ENCODE assay signal across 14 mouse cellular contexts in genomic region chr17:90995436-90995835, GRCm38 (mm10).
A peak's percentile ranks its signal among the peaks of the same experiment; 100 is the strongest.
DNase-seq lines count a peak whose midpoint lies in the region; ATAC-seq and TF ChIP-seq lines count a peak whose summit lies in the region.
"Had no signal": no experiment of that assay in that cellular context is flagged by ENCODE, and none has a peak within 500 bp of the region (broad histone marks: within the 10 kb centered on the region; RNA-seq: fewer than 3 reads in every experiment).

No protein-coding gene starts in this region.

- no peaks in the 10 kb centered on the region for H3K4me1 ChIP-seq in lung, postnatal 0 days (ENCODE audit: insufficient read depth, low read depth, low read length)
- H3K4me1 ChIP-seq in lung, adult 2 months (ENCODE audit: control insufficient read depth, insufficient read depth, low read length), result no peaks in the 10 kb centered on the region
- H3K4me1 ChIP-seq: heart, embryonic 13.5 days had no signal

- H3K9me3 ChIP-seq in lung, postnatal 0 days (ENCODE audit: low read length), result no peaks in the 10 kb centered on the region
- H3K9me3 ChIP-seq: heart, embryonic 13.5 days had no signal

- no peak for TF ChIP-seq POLR2A in lung, adult 2 months (IDR thresholded peaks at IDR 0.05; ENCODE audit: borderline replicate concordance, extremely low read depth, low read depth, low read length)

- no peak overlapping the region for H3K9ac ChIP-seq in lung, postnatal 0 days (replicated peaks; ENCODE audit: low read depth)
- H3K9ac ChIP-seq: heart, embryonic 13.5 days had no signal

- peak; percentile 19 to 26 for DNase-seq in cerebellum, postnatal 10 days
- no peak for DNase-seq in cerebellum, adult 9-10 months
- peak; percentile 92 for DNase-seq in 416B (ENCODE audit: low read depth)
- peak; percentile 35 for DNase-seq in embryo, embryonic 10.5 days (ENCODE audit: low spot score)
- no peak for DNase-seq in spleen, adult 12 weeks (ENCODE audit: low spot score)
- no peak for DNase-seq in lung, postnatal 0 days (ENCODE audit: low spot score)
- no peak for DNase-seq in lung, adult 2 months
- DNase-seq: adrenal gland, postnatal 25 days; cerebellum, postnatal 14 days; right cerebral cortex, adult 18-20 months had no signal

- no peak overlapping the region for H3K4me3 ChIP-seq in lung, postnatal 0 days (ENCODE audit: low read depth, low read length)
- no peak overlapping the region for H3K4me3 ChIP-seq in lung, adult 2 months (replicated peaks; ENCODE audit: extremely low read depth, low read depth, low read length)
- H3K4me3 ChIP-seq: erythroblast, embryonic 14.5 days; heart, embryonic 13.5 days had no signal

- no peaks in the 10 kb centered on the region for H3K36me3 ChIP-seq in lung, postnatal 0 days (ENCODE audit: insufficient read depth, low read length)
- H3K36me3 ChIP-seq: heart, embryonic 13.5 days had no signal

- H3K27ac ChIP-seq in lung, postnatal 0 days (ENCODE audit: low read length), result no peak overlapping the region
- H3K27ac ChIP-seq: heart, embryonic 13.5 days had no signal

- no peak for TF ChIP-seq EP300 in lung, postnatal 0 days (IDR thresholded peaks at IDR 0.05)

- H3K4me2 ChIP-seq in lung, postnatal 0 days (replicated peaks; ENCODE audit: low read depth, low read length), result no peak overlapping the region
- H3K4me2 ChIP-seq: heart, embryonic 13.5 days had no signal

- TF ChIP-seq CTCF in lung, postnatal 0 days (IDR thresholded peaks at IDR 0.05), result no peak
- TF ChIP-seq CTCF in lung, adult 2 months (IDR thresholded peaks at IDR 0.05; ENCODE audit: insufficient read depth, low read length), result no peak

- 32% methylated on average over 1 of the region's 1 CpGs for WGBS in lung, postnatal 0 days
- 24% methylated on average over 1 of the region's 1 CpGs for WGBS in lung, adult 2 months

- H3K27me3 ChIP-seq in lung, postnatal 0 days (replicated peaks; ENCODE audit: insufficient read depth, low read length), result no peaks in the 10 kb centered on the region
- H3K27me3 ChIP-seq: heart, embryonic 13.5 days had no signal

- ATAC-seq in megakaryocyte-erythroid progenitor cell, adult 5-6 weeks (replicated peaks; ENCODE audit: low FRiP score, low TSS enrichment, poor library complexity, severe bottlenecking), result peak; percentile 83
- no peak for ATAC-seq in lung, postnatal 0 days
- ATAC-seq: intestine, postnatal 0 days had no signal

Comparison
In these comparisons a context has a peak if more than half of its experiments do, and no peak if none do; other contexts are left out.
1. DNase-seq: peak in cerebellum, postnatal 10 days (2 of 2), 416B (single experiment) and embryo, embryonic 10.5 days (single experiment); none in cerebellum, adult 9-10 months (single experiment), spleen, adult 12 weeks (single experiment), lung, postnatal 0 days (single experiment) and lung, adult 2 months (single experiment).